In the genomic region with DNA sequence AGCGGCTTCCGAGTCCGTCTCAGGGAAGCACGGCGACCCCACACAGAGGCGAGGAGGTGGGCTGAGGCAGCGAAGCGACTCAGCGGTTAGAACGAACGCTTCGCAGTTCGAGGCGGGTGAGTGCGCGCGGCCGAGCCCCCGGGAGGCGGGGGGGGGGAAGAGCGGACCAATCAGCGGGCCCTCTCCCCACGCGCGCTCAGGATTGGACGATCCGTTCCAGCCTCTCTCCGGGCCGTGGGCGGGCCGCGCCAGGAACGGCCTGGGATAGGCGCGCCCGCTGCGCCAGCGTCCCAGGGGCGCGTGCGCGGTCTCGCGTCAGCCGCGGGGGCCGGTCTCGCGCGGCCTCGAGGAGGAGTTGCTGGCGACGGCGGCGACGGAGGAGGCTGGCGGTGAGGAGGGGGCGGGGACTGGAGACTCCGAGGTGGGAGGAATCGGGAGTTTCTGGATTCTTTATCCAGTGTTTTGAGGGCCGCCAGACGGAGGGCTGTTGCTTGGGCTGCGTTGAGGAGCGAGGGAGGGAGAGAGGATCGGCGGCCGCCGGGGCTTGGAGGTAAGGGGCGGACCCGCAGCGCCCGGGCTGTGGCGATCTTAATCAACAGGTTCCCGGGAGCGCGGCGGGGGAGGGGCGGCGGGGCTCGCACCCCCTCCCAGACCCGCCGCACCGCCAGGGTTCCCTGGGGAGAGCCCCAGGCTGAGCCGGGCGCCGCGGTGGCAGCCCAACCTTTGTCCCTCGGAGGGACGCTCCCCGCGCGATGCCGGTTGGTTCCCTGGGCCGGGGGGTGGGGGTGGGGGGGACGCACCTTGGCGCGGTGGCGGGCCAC, we compare ENCODE assay signal across 8 mouse cellular contexts. TPM values are rescaled to one million over a fixed set of nuclear protein-coding genes. Genes with fewer than 3 reads are reported as not detected.
A peak's percentile ranks its signal among the peaks of the same experiment; 100 is the strongest.
DNase-seq lines count a peak whose midpoint lies in the region; ATAC-seq and TF ChIP-seq lines count a peak whose summit lies in the region.

TSS of gene Mpp5 (plus strand) at position 351 of the 821 bp plus-strand sequence.

- H3K9ac ChIP-seq in embryonic facial prominence, embryonic 15.5 days = peak within 1 kb of the TSS; percentile 72
- peak within 1 kb of the TSS; percentile 93 for H3K9ac ChIP-seq in limb, embryonic 14.5 days (ENCODE audit: low read depth, low read length, severe bottlenecking)
- peak within 1 kb of the TSS; percentile 73 for H3K9ac ChIP-seq in midbrain, postnatal 0 days (replicated peaks; ENCODE audit: low read length, poor library complexity, severe bottlenecking)

- DNase-seq in 416B (ENCODE audit: low read depth) = peak; percentile 93
- peak; percentile 94 for DNase-seq in heart, adult 8-10 months (ENCODE audit: low spot score)
- peak; percentile 97 for DNase-seq in kidney, adult 9 months
- peak; percentile 98 for DNase-seq in limb, embryonic 14.5 days (ENCODE audit: low spot score)
- DNase-seq in midbrain, postnatal 0 days (ENCODE audit: low spot score) = peak; percentile 98
- peak; percentile 88 to 92 for DNase-seq in spleen, postnatal 14 days (ENCODE audit: low spot score in 2 of 2)

- no peak for TF ChIP-seq CTCF in bone marrow, adult 2 months (IDR thresholded peaks at IDR 0.05; ENCODE audit: control insufficient read depth, insufficient read depth, low read length)
- no peak for TF ChIP-seq CTCF in midbrain, postnatal 0 days (IDR thresholded peaks at IDR 0.05)

- H3K36me3 ChIP-seq in embryonic facial prominence, embryonic 15.5 days = no peaks in the 10 kb centered on the region
- no peaks in the 10 kb centered on the region for H3K36me3 ChIP-seq in limb, embryonic 14.5 days (ENCODE audit: control insufficient read depth, insufficient read depth, low read length)
- H3K36me3 ChIP-seq in midbrain, postnatal 0 days (ENCODE audit: insufficient read depth, low read length) = no peaks in the 10 kb centered on the region

- H3K27me3 ChIP-seq in embryonic facial prominence, embryonic 15.5 days = peaks cover 4% of the 10 kb centered on the region; the same call in 1 of the 2 replicates
- H3K27me3 ChIP-seq in limb, embryonic 14.5 days (ENCODE audit: control insufficient read depth, insufficient read depth, low read length) = no peaks in the 10 kb centered on the region
- H3K27me3 ChIP-seq in midbrain, postnatal 0 days (ENCODE audit: insufficient read depth, low read length) = peaks cover 3% of the 10 kb centered on the region; the same call in 1 of the 2 replicates

- TF ChIP-seq POLR2A in bone marrow, adult 2 months (IDR thresholded peaks at IDR 0.05; ENCODE audit: borderline replicate concordance, control insufficient read depth, low read depth, low read length) = peak; percentile 32; the same call in 1 of the 2 replicates
- peak; percentile 82; the same call in 1 of the 2 replicates for TF ChIP-seq POLR2A in limb, embryonic 14.5 days (IDR thresholded peaks at IDR 0.05; ENCODE audit: borderline replicate concordance, extremely low read depth, insufficient read depth, insufficient read length)

- peak within 1 kb of the TSS; percentile 91 for H3K4me2 ChIP-seq in embryonic facial prominence, embryonic 15.5 days (replicated peaks)
- H3K4me2 ChIP-seq in limb, embryonic 14.5 days (replicated peaks; ENCODE audit: low read depth, low read length, severe bottlenecking) = peak within 1 kb of the TSS; percentile 90
- peak within 1 kb of the TSS; percentile 88 for H3K4me2 ChIP-seq in midbrain, postnatal 0 days (ENCODE audit: low read depth, low read length, poor library complexity, severe bottlenecking)

- peak; percentile 100 for ATAC-seq in embryonic facial prominence, embryonic 15.5 days (ENCODE audit: insufficient number of reproducible peaks, low FRiP score, low TSS enrichment, low read depth)
- peak; percentile 99 for ATAC-seq in limb, embryonic 14.5 days (ENCODE audit: low FRiP score, low read depth)
- peak; percentile 100 for ATAC-seq in midbrain, postnatal 0 days (ENCODE audit: low FRiP score)

- no peaks in the 10 kb centered on the region; the same call in 1 of the 2 replicates for H3K4me1 ChIP-seq in bone marrow, adult 2 months (ENCODE audit: control insufficient read depth, insufficient read depth, low read length)
- 0 out of 2 replicates have a peak, but pooled peaks cover 4% of the 10 kb centered on the region for H3K4me1 ChIP-seq in embryonic facial prominence, embryonic 15.5 days
- peaks cover 8% of the 10 kb centered on the region; the same call in 1 of the 2 replicates for H3K4me1 ChIP-seq in limb, embryonic 14.5 days (ENCODE audit: control insufficient read depth, insufficient read depth, low read length)
- no peaks in the 10 kb centered on the region for H3K4me1 ChIP-seq in midbrain, postnatal 0 days (ENCODE audit: insufficient read depth, low read length)

- WGBS in bone marrow, adult 2 months = under 1% methylated on average over 85 of the region's 98 CpGs
- WGBS in embryonic facial prominence, embryonic 15.5 days = under 1% methylated on average over 91 of the region's 98 CpGs
- WGBS in limb, embryonic 14.5 days = 1% methylated on average over 54 of the region's 98 CpGs
- WGBS in midbrain, postnatal 0 days = under 1% methylated on average over 78 of the region's 98 CpGs

- H3K9me3 ChIP-seq in embryonic facial prominence, embryonic 15.5 days (replicated peaks) = no peaks in the 10 kb centered on the region
- H3K9me3 ChIP-seq in limb, embryonic 14.5 days (ENCODE audit: control insufficient read depth, low read length) = no peaks in the 10 kb centered on the region
- no peaks in the 10 kb centered on the region for H3K9me3 ChIP-seq in midbrain, postnatal 0 days (ENCODE audit: low read length)

- peak within 1 kb of the TSS; percentile 92 for H3K4me3 ChIP-seq in bone marrow, adult 2 months (replicated peaks; ENCODE audit: control insufficient read depth, low read depth, low read length)
- peak within 1 kb of the TSS; percentile 76 for H3K4me3 ChIP-seq in embryonic facial prominence, embryonic 15.5 days (replicated peaks)
- H3K4me3 ChIP-seq in limb, embryonic 14.5 days (replicated peaks; ENCODE audit: low read length) = peak within 1 kb of the TSS; percentile 82
- H3K4me3 ChIP-seq in midbrain, postnatal 0 days (ENCODE audit: low read depth, low read length) = peak within 1 kb of the TSS; percentile 66

- H3K27ac ChIP-seq in bone marrow, adult 2 months (ENCODE audit: control insufficient read depth, insufficient read depth, low read depth, low read length, poor library complexity) = peak within 1 kb of the TSS; percentile 77
- peak within 1 kb of the TSS; percentile 93 for H3K27ac ChIP-seq in embryonic facial prominence, embryonic 15.5 days (replicated peaks)
- peak within 1 kb of the TSS; percentile 97 for H3K27ac ChIP-seq in limb, embryonic 14.5 days (replicated peaks; ENCODE audit: low read depth, low read length)
- peak within 1 kb of the TSS; percentile 60 for H3K27ac ChIP-seq in midbrain, postnatal 0 days (ENCODE audit: low read depth, low read length)

RNA-seq across cellular contexts. Expression of gene Mpp5, which starts in this region (rescaled TPM):
- polyA plus RNA-seq in bone marrow, adult 2 months (2011; ENCODE audit: insufficient read depth, insufficient read length, low replicate concordance, missing spikeins) = 4.3 and 9.1 TPM in 2 replicates
- polyA plus RNA-seq in embryonic facial prominence, embryonic 15.5 days (2015; fragmentation: Nextera tagmentation; extraction: Ambion mirVana) = 14.0 and 17.9 TPM in 2 replicates
- total RNA-seq in heart, adult 8-10 months (2022) = 10 to 100 TPM; 12.7 to 18.1 (median 15.4) TPM
- 7.5 and 8.4 TPM in 2 replicates for polyA plus RNA-seq in limb, embryonic 14.5 days (2012; rRNA removed)
- 13.1 and 14.8 TPM in 2 replicates for polyA plus RNA-seq in limb, embryonic 14.5 days (2014; fragmentation: Nextera tagmentation; extraction: Ambion mirVana)
- total RNA-seq in midbrain, postnatal 0 days (2014; rRNA removed) = 14.8 and 20.3 TPM in 2 replicates
- polyA plus RNA-seq in midbrain, postnatal 0 days (2015; fragmentation: Nextera tagmentation; extraction: Ambion mirVana) = 11.5 and 12.2 TPM in 2 replicates

Comparison
In these comparisons a context has a peak if more than half of its experiments do, and no peak if none do; other contexts are left out.
1. Peak in every context shown above with its lines: DNase-seq, ATAC-seq, H3K4me3 ChIP-seq and H3K27ac ChIP-seq.